Mouse (Mus musculus) liver, embryonic 12.5 days (tissue): ENCODE measurements around the gene Nom1. TPM values are rescaled to one million over a fixed set of nuclear protein-coding genes. Genes with fewer than 3 reads are reported as not detected.

Experiments used
- ATAC-seq: fragments of 200-750 bp; cut with Nextera tagmentation; 2 replicates; pipeline ENCODE4 v1.8.0; 2017; ENCODE audit warnings: moderate number of reproducible peaks, mild to moderate bottlenecking, moderate library complexity
- H3K27ac ChIP-seq: fragments of 300-500 bp; sonication (generic); 2 replicates; pipeline ENCODE4 v1.5.1; 2016; ENCODE audit warnings: mild to moderate bottlenecking
- H3K27me3 ChIP-seq: fragments of 300-500 bp; sonication (generic); replicated peaks from 2 replicates; pipeline ENCODE4 v1.6.1; 2016; ENCODE audit warnings: mild to moderate bottlenecking, moderate library complexity
- H3K36me3 ChIP-seq: fragments of 300-500 bp; sonication (generic); 2 replicates; pipeline ENCODE4 v1.6.1; 2016; ENCODE audit warnings: mild to moderate bottlenecking, moderate library complexity
- H3K4me1 ChIP-seq: fragments of 300-500 bp; sonication (generic); 2 replicates; pipeline ENCODE4 v1.6.1; 2016
- H3K4me2 ChIP-seq: fragments of 300-500 bp; sonication (generic); 2 replicates; pipeline ENCODE4 v1.6.1; 2016; ENCODE audit warnings: mild to moderate bottlenecking, moderate library complexity
- H3K4me3 ChIP-seq: fragments of 300-500 bp; sonication (generic); 2 replicates; pipeline ENCODE4 v1.5.1; 2016; ENCODE audit warnings: mild to moderate bottlenecking, moderate library complexity
- H3K9ac ChIP-seq: fragments of 300-500 bp; sonication (generic); 2 replicates; pipeline ENCODE4 v1.6.1; 2016; ENCODE audit warnings: mild to moderate bottlenecking, moderate library complexity
- H3K9me3 ChIP-seq: fragments of 300-500 bp; sonication (generic); replicated peaks from 2 replicates; pipeline ENCODE4 v1.6.1; 2016; ENCODE audit warnings: mild to moderate bottlenecking, moderate library complexity
- WGBS: fragments of 180-500 bp; shearing (Covaris S2); methylation state at CpG from one replicate; pipeline ENCODE4 v1.1.7; 2016; ENCODE audit not compliant: insufficient replicate concordance; 5-methylcytosine and 5-hydroxymethylcytosine counted together
- polyA plus RNA-seq: library from polyadenylated mRNA; unstranded; fragments of >200 nt; fragmentation: Nextera tagmentation; extraction: Ambion mirVana; gene quantifications from 2 replicates; pipeline ENCODE4 v1.2.1, GENCODE M21; 2016

Gene Nom1
- polyA plus RNA-seq, 1 experiment from 2014 or later = 29.9 TPM

GRCm38 (mm10) chr5:29445275-29445674 is 10.8 kb downstream of the Nom1 start:
- peaks cover 95% of the 10 kb centered on the region for H3K36me3 ChIP-seq
- no peaks in the 10 kb centered on the region for H3K27me3 ChIP-seq
- no peaks in the 10 kb centered on the region for H3K9me3 ChIP-seq
- ATAC-seq = no peak
- no peak overlapping the region for H3K27ac ChIP-seq
- WGBS = 82% methylated on average over 2 of the region's 2 CpGs
- no peak overlapping the region for H3K4me3 ChIP-seq
- no peak overlapping the region for H3K4me2 ChIP-seq
- no peak overlapping the region for H3K9ac ChIP-seq
- H3K4me1 ChIP-seq = no peaks in the 10 kb centered on the region

GRCm38 (mm10) chr5:29452352-29452751 is 17.9 kb downstream of the Nom1 start:
- Histone ChIP-seq H3K4me3 (no peak overlapping the region), H3K9ac (no peak overlapping the region), H3K36me3 (peaks cover 86% of the 10 kb centered on the region), H3K9me3 (no peaks in the 10 kb centered on the region), H3K4me2 (no peak overlapping the region), H3K4me1 (no peaks in the 10 kb centered on the region), H3K27ac (no peak overlapping the region), H3K27me3 (no peaks in the 10 kb centered on the region)
- no peak for ATAC-seq
- 76% methylated on average over 4 of the region's 4 CpGs for WGBS

DNA sequence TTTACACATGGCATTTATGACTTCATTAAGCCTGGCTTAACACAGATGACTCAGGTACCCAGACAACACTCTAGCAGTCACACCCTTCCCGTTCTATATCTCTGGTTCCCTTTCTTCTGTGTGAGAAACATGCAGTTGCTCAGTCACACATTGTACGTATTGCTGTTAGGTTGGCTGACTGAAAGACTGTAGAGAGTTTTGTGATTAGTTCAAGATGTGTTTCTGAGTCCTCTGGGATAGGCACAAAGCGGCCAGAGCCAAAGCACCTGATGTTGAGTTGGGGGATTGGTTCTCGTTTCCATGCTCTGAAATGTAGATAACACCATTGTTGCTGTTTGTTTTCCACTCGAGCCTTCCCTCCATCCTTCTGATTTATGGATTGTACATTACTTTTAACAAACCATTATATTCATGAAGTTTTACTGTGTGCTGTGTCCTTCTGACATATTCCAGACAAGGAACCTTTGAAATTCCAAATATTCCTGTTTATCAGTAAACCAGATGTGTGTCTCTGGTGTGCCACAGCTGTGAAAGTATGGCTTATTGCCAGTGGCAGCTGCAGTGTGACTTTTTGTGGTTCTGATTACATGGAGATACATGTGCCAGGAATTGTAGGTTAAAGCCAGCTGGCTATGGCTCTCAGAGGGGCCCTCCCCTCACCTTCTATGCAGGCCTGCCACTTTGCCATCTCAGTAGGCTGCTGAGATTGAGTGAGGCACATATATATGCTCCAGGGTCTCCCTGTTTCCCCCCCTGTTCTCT is 22.6 kb downstream of the Nom1 start:
- H3K4me1 ChIP-seq = no peaks in the 10 kb centered on the region
- H3K4me3 ChIP-seq = no peak overlapping the region
- H3K27ac ChIP-seq = no peak overlapping the region
- no peak overlapping the region for H3K9ac ChIP-seq
- H3K4me2 ChIP-seq = no peak overlapping the region
- ATAC-seq = no peak
- H3K27me3 ChIP-seq = no peaks in the 10 kb centered on the region
- peaks cover 59% of the 10 kb centered on the region for H3K36me3 ChIP-seq
- no peaks in the 10 kb centered on the region for H3K9me3 ChIP-seq
- 74% methylated on average over 5 of the region's 5 CpGs for WGBS

GRCm38 (mm10) chr5:29462943-29463686 is 28.7 kb downstream of the Nom1 start:
- H3K9me3 ChIP-seq = no peaks in the 10 kb centered on the region
- no peak overlapping the region for H3K9ac ChIP-seq
- ATAC-seq = no peak
- 0 out of 2 replicates have a peak, but pooled peaks cover 6% of the 10 kb centered on the region for H3K4me1 ChIP-seq
- peaks cover 9% of the 10 kb centered on the region for H3K36me3 ChIP-seq
- H3K4me3 ChIP-seq = no peak overlapping the region
- no peak overlapping the region for H3K4me2 ChIP-seq
- H3K27ac ChIP-seq = no peak overlapping the region
- H3K27me3 ChIP-seq = peaks cover 29% of the 10 kb centered on the region
- 60% methylated on average over 9 of the region's 9 CpGs for WGBS

DNA sequence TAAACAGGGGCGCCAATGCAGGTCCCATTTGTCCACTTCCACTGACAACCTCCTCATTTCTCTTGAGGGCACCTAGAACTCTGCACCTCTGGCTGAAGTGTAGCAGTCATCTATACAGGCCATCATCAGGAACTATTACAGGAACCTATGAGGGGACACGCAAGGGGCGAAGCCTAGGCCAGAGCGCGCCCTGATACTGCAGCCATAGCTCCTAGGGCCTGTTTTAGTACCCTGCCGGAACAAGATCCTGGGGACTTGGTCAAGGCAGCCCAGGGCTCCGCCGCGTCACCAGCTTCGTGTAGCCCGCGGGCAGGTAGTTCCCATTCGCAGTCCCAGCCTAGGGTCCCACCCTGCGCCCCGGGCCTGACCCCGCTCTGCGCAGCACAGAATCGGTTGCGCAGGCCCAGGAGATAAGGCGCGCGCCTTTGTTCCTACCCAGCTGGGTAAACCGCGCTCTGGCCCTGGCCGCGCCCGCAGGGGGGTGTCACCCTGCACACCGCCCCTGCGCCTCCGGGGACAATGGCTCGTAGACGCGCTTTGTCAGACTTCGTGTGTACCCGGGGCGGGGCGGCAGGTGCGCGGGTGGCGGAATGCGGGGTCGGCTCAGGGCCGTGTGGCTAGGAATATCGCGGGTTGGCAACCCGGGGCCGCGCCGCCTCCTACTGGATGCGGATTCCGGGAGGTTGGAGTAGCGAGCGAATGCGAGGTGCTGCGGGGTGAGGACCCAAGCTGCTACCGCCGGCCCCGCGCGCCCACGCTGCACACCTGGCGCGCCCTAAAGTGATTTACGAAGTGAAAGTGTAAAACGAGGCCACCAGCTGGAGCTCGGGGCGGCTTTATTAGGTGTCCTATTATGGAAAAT is 33.3 kb downstream of the Nom1 start:
- Histone ChIP-seq H3K9ac (0 out of 2 replicates have a peak overlapping the region, but pooled peaks have one; percentile 6), H3K27ac (no peak overlapping the region), H3K27me3 (peaks cover 75% of the 10 kb centered on the region)

DNA sequence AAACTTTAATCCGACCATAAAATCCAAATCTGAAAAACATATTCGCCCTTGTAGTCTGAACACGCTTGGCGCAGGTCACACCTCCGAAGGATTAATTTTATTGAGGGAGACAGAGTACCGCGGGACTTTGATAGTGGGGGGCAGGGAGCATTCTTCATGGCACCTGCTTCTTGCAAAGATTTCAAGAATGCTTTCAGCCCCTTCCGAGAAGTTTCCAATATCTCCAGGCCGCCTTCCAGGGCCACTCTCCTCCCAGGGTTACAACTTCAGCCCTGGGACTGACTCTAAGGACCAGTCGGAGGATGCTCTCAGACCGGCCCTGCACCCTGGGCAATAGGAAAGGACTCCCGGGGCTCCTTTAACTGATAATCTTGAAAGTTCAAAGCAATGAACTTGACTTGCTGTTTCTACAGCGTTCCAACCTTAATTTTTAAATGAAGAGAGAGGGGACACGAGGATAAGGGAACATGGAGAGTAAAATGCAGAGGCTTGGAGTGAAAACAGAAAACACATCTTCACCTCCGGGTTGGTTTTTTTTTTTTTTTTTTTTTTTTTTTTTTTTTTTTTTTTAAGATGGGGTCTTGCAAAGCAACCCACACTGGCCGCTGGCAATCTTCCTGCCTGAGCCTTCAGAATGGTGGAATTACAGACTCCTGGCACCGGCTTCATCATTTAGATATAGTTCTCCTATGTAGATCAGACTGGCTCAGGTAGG is 34.0 kb downstream of the Nom1 start:
- H3K27me3 ChIP-seq = peaks cover 83% of the 10 kb centered on the region

More for the DNA sequence above, 33.3 kb downstream of the Nom1 start:
- H3K36me3 ChIP-seq = no peaks in the 10 kb centered on the region
- no peaks in the 10 kb centered on the region for H3K9me3 ChIP-seq
- H3K4me2 ChIP-seq = peak overlapping the region; percentile 73
- WGBS = 2% methylated on average over 67 of the region's 67 CpGs
- ATAC-seq = peak; percentile 55; the same call in 1 of the 2 replicates
- H3K4me1 ChIP-seq = 0 out of 2 replicates have a peak, but pooled peaks cover 6% of the 10 kb centered on the region
- H3K4me3 ChIP-seq = peak overlapping the region; percentile 50

GRCm38 (mm10) chr5:29469501-29469900 is 35.0 kb downstream of the Nom1 start:
- no peak overlapping the region for H3K27ac ChIP-seq
- 0 out of 2 replicates have a peak, but pooled peaks cover 6% of the 10 kb centered on the region for H3K4me1 ChIP-seq
- H3K27me3 ChIP-seq = peaks cover 93% of the 10 kb centered on the region
- no peaks in the 10 kb centered on the region for H3K9me3 ChIP-seq
- H3K4me3 ChIP-seq = no peak overlapping the region
- no peaks in the 10 kb centered on the region for H3K36me3 ChIP-seq
- no peak overlapping the region for H3K4me2 ChIP-seq
- no peak for ATAC-seq
- no peak overlapping the region for H3K9ac ChIP-seq
- 13% methylated on average over 4 of the region's 4 CpGs for whole genome bisulfite sequencing

More for the DNA sequence above, 34.0 kb downstream of the Nom1 start:
- H3K4me2 ChIP-seq = peak overlapping the region; percentile 73
- H3K27ac ChIP-seq = no peak overlapping the region
- no peaks in the 10 kb centered on the region for H3K9me3 ChIP-seq
- ATAC-seq = no peak
- H3K4me1 ChIP-seq = 0 out of 2 replicates have a peak, but pooled peaks cover 6% of the 10 kb centered on the region
- H3K36me3 ChIP-seq = no peaks in the 10 kb centered on the region
- no peak overlapping the region for H3K9ac ChIP-seq
- 4% methylated on average over 17 of the region's 17 CpGs for WGBS
- peak overlapping the region; percentile 50 for H3K4me3 ChIP-seq

GRCm38 (mm10) chr5:29470271-29470670 is 35.8 kb downstream of the Nom1 start:
- no peak overlapping the region for H3K27ac ChIP-seq
- WGBS = 21% methylated on average over 5 of the region's 5 CpGs
- 0 out of 2 replicates have a peak, but pooled peaks cover 6% of the 10 kb centered on the region for H3K4me1 ChIP-seq
- no peak for ATAC-seq
- H3K36me3 ChIP-seq = no peaks in the 10 kb centered on the region
- no peak overlapping the region for H3K9ac ChIP-seq
- H3K4me2 ChIP-seq = no peak overlapping the region
- H3K27me3 ChIP-seq = peaks cover 100% of the 10 kb centered on the region
- no peak overlapping the region for H3K4me3 ChIP-seq
- no peaks in the 10 kb centered on the region for H3K9me3 ChIP-seq

DNA sequence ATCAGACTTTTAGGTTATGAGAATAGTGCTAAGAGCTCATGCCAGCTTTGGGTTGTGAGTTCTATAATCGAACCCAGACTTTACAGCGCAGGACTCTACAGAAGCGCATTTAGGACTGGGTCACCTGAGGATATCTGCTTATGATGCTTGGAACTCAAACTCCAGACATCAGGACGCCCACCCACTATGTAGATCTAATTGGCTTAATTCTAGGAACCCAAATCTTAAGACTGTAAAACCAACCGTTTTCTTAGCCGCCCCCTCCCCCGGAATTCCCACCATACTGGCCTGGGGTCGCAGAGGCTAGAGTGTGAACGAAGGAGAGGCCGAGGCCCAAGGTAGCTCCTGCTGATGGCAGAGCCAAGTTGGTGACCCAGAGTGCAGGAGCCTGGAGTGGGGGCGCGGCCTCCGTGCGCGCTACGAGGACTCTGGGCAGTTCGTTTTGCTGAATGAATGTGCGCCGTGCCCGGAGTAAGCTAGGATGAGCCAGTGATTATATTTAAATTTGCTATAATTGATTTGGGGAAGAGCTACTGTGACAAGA is 36.5 kb downstream of the Nom1 start:
- H3K9ac ChIP-seq = no peak overlapping the region
- WGBS = 7% methylated on average over 20 of the region's 20 CpGs
- H3K27me3 ChIP-seq = peaks cover 100% of the 10 kb centered on the region
- no peak for ATAC-seq
- H3K4me3 ChIP-seq = no peak overlapping the region
- H3K27ac ChIP-seq = no peak overlapping the region
- no peaks in the 10 kb centered on the region for H3K9me3 ChIP-seq
- H3K36me3 ChIP-seq = no peaks in the 10 kb centered on the region
- H3K4me2 ChIP-seq = no peak overlapping the region
- 0 out of 2 replicates have a peak, but pooled peaks cover 6% of the 10 kb centered on the region for H3K4me1 ChIP-seq

GRCm38 (mm10) chr5:29471396-29471795 is 36.9 kb downstream of the Nom1 start:
- Histone ChIP-seq H3K27ac (no peak overlapping the region), H3K9me3 (no peaks in the 10 kb centered on the region), H3K4me3 (no peak overlapping the region), H3K4me2 (no peak overlapping the region), H3K36me3 (no peaks in the 10 kb centered on the region), H3K9ac (no peak overlapping the region), H3K4me1 (0 out of 2 replicates have a peak, but pooled peaks cover 6% of the 10 kb centered on the region), H3K27me3 (peaks cover 100% of the 10 kb centered on the region)
- no peak for ATAC-seq
- WGBS = 5% methylated on average over 11 of the region's 11 CpGs
